Mouse (Mus musculus): Measurements from ENCODE around the gene Prg4. TPM values are rescaled to one million over a fixed set of nuclear protein-coding genes. Genes with fewer than 3 reads are reported as not detected.

The Prg4 gene
- polyA plus RNA-seq, 1 experiment from 2014 or later: 0.51 TPM

Other genes with a start within 250 kb of the Prg4 start
- gene Pdc, start 146.7 kb downstream of the Prg4 start, polyA plus RNA-seq (2016; fragmentation: Nextera tagmentation; extraction: Ambion mirVana): not detected in 2 replicates
- 168 and 183 TPM in 2 replicates for gene Tpr, start 73.3 kb downstream of the Prg4 start, polyA plus RNA-seq (2016; fragmentation: Nextera tagmentation; extraction: Ambion mirVana)
- 22.1 and 26.0 TPM in 2 replicates for gene Odr4, start 73.1 kb downstream of the Prg4 start, polyA plus RNA-seq (2016; fragmentation: Nextera tagmentation; extraction: Ambion mirVana)